Mouse (Mus musculus) neural tube, embryonic 15.5 days (tissue): Measurements from ENCODE around the gene Cd300ld4. TPM values are rescaled to one million over a fixed set of nuclear protein-coding genes. Genes with fewer than 3 reads are reported as not detected.
"Not testable (repeated sequence)": the region's sequence is repeated elsewhere in the genome, so short reads cannot be mapped to it uniquely, and the experiment has no call there.

Source experiments
- ATAC-seq: fragments of 200-750 bp; cut with Nextera tagmentation; 2 replicates; pipeline ENCODE4 v1.8.0; 2017; ENCODE audit warnings: mild to moderate bottlenecking, moderate TSS enrichment, moderate library complexity; ENCODE audit not compliant: low FRiP score
- H3K27ac ChIP-seq: fragments of 300-500 bp; sonication (generic); replicated peaks from 2 replicates; pipeline ENCODE4 v1.5.1; 2015; ENCODE audit warnings: mild to moderate bottlenecking, inconsistent platforms
- H3K27me3 ChIP-seq: fragments of 300-500 bp; sonication (generic); replicated peaks from 2 replicates; pipeline ENCODE4 v1.6.1; 2015; ENCODE audit warnings: inconsistent platforms
- H3K36me3 ChIP-seq: fragments of 300-500 bp; sonication (generic); 2 replicates; pipeline ENCODE4 v1.6.1; 2015; ENCODE audit warnings: inconsistent platforms
- H3K4me1 ChIP-seq: fragments of 300-500 bp; sonication (generic); 2 replicates; pipeline ENCODE4 v1.6.1; 2015; ENCODE audit warnings: inconsistent platforms
- H3K4me2 ChIP-seq: fragments of 300-500 bp; sonication (generic); 2 replicates; pipeline ENCODE4 v1.6.1; 2015; ENCODE audit warnings: inconsistent platforms, mild to moderate bottlenecking, moderate library complexity
- H3K4me3 ChIP-seq: fragments of 300-500 bp; sonication (generic); replicated peaks from 2 replicates; pipeline ENCODE4 v1.5.1; 2015; ENCODE audit warnings: mild to moderate bottlenecking, inconsistent platforms
- H3K9ac ChIP-seq: fragments of 300-500 bp; sonication (generic); replicated peaks from 2 replicates; pipeline ENCODE4 v1.6.1; 2015; ENCODE audit warnings: mild to moderate bottlenecking, inconsistent platforms
- H3K9me3 ChIP-seq: fragments of 300-500 bp; sonication (generic); replicated peaks from 2 replicates; pipeline ENCODE4 v1.6.1; 2016; ENCODE audit warnings: inconsistent platforms
- WGBS: fragments of 180-500 bp; shearing (Covaris S2); methylation state at CpG from one replicate; pipeline ENCODE4 v1.1.7; 2015; ENCODE audit warnings: mixed read lengths; 5-methylcytosine and 5-hydroxymethylcytosine counted together
- polyA plus RNA-seq: library from polyadenylated mRNA; unstranded; fragments of >200 nt; fragmentation: Nextera tagmentation; extraction: Ambion mirVana; gene quantifications from 2 replicates; pipeline ENCODE4 v1.2.1, GENCODE M21; 2015

Gene Cd300ld4
- polyA plus RNA-seq, 1 experiment from 2014 or later: not detected

DNA sequence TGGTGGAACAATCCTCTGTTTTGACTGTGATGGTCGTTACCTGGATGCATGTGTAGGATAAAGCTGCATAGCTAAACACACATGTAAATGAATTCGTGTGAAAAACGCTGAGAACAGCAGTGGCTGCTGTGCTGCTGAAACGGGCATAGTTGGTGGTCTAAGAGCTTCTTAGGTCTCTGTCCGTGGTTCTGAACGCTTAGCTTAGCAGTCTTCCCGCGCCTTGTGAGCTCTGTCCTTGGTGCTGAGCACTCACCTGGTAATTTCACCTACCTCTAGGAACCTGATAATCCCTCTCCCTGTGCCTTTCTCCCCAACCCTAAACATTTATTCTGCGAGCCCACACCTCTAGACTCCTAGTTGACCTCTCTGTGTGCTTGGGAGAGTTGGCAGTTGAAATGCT is 25.4 kb upstream of the Cd300ld4 start:
- Histone ChIP-seq H3K9me3 (no peaks in the 10 kb centered on the region), H3K27ac (no peak overlapping the region), H3K4me2 (no peak overlapping the region), H3K27me3 (0 out of 2 replicates have a peak, but pooled peaks cover 5% of the 10 kb centered on the region), H3K4me3 (no peak overlapping the region), H3K36me3 (no peaks in the 10 kb centered on the region), H3K4me1 (no peaks in the 10 kb centered on the region), H3K9ac (no peak overlapping the region)
- no peak for ATAC-seq
- WGBS: 6% methylated on average over 9 of the region's 9 CpGs

DNA sequence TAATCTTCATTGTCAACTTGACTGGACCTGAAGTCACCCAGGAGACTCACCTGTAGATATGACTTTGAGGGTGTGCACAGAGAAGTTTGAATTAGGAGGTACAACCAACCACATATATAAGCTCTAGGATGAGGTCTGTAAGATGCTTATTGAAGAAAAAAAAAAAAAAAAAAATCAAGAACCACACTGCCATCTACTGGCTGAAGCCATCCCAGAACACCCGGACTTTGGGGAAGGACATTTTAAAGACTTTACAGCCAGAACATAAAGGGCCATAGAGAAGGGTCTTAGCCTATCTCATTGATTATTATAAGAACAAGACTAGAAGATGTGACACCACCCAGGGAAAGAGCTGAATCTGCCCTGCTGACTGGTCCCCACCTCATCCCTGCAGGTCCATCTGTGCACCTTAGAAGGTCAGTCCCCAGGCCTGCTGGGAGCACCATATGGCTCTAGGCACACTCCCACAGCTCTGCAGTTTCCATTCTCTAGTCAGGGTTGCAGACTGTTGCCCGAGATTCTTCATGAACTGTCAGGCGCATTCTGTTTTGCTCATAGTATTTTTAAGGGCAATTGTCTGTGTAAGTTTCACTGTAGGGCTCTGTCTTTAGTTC is 22.6 kb upstream of the Cd300ld4 start:
- no peak for ATAC-seq
- H3K36me3 ChIP-seq: no peaks in the 10 kb centered on the region
- no peaks in the 10 kb centered on the region for H3K4me1 ChIP-seq
- no peak overlapping the region for H3K4me3 ChIP-seq
- H3K9me3 ChIP-seq: no peaks in the 10 kb centered on the region
- H3K27me3 ChIP-seq: 0 out of 2 replicates have a peak, but pooled peaks cover 3% of the 10 kb centered on the region
- 50% methylated on average over 3 of the region's 3 CpGs for WGBS
- H3K9ac ChIP-seq: no peak overlapping the region
- H3K27ac ChIP-seq: no peak overlapping the region
- H3K4me2 ChIP-seq: no peak overlapping the region

- no peaks in the 10 kb centered on the region for H3K4me1 ChIP-seq
These were observed 21.4 kb upstream of the Cd300ld4 start, which contains the start of gene Cd300ld3 for GRCm38 (mm10) chr11:115048259-115048658. Cd300ld3 (minus strand) TSS chr11:115048409.

GRCm38 (mm10) chr11:115037669-115038068 is 10.9 kb upstream of the Cd300ld4 start, which contains the start of gene Cd300ld5:
Cd300ld5 (minus strand) TSS chr11:115037769.
- H3K27ac ChIP-seq, H3K9me3 ChIP-seq, H3K4me3 ChIP-seq, H3K27me3 ChIP-seq, H3K36me3 ChIP-seq, H3K4me2 ChIP-seq, H3K9ac ChIP-seq, H3K4me1 ChIP-seq, ATAC-seq: not testable (repeated sequence)
- no CpG with 5 or more reads among the region's 6 CpGs for WGBS

More at GRCm38 (mm10) chr11:115048259-115048658, 21.4 kb upstream of the Cd300ld4 start, which contains the start of gene Cd300ld3:
- Histone ChIP-seq H3K27me3 (0 out of 2 replicates have a peak, but pooled peaks cover 3% of the 10 kb centered on the region), H3K4me2 (no peak within 1 kb of the TSS), H3K36me3 (no peaks in the 10 kb centered on the region), H3K27ac (no peak within 1 kb of the TSS), H3K9me3 (no peaks in the 10 kb centered on the region), H3K4me3 (no peak within 1 kb of the TSS), H3K9ac (no peak within 1 kb of the TSS)
- WGBS: 82% methylated on average over 2 of the region's 2 CpGs
- no peak for ATAC-seq

GRCm38 (mm10) chr11:115016093-115016492 is 10.7 kb downstream of the Cd300ld4 start, which contains the start of gene Cd300ld2:
Cd300ld2 (minus strand) TSS chr11:115016193.
- not testable (repeated sequence) for H3K27me3 ChIP-seq, H3K9me3 ChIP-seq, H3K9ac ChIP-seq, H3K4me3 ChIP-seq, H3K36me3 ChIP-seq, H3K4me2 ChIP-seq, H3K4me1 ChIP-seq, H3K27ac ChIP-seq, ATAC-seq
- no CpG with 5 or more reads among the region's 7 CpGs for whole genome bisulfite sequencing

DNA sequence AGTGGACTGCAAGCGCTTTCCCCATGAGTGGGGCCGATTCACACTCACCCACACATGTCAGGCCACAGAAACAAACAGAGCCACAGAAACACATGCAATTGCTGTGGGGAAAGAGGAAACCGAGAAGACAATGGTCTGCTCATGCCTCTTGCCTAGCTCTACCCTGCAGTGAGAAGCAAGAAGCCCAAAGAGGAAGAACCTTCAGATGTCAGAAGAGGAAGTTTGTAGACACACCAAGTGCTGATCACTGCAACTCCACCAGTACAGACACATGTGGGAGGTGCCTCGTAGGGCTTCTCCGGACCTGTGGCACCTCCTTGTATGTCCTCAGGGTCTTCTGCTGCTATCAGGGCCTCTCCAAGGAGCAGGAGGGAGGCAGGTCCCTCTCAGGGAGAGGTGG is 22.7 kb downstream of the Cd300ld4 start:
- no peak overlapping the region for H3K4me3 ChIP-seq
- H3K27me3 ChIP-seq: no peaks in the 10 kb centered on the region
- H3K36me3 ChIP-seq: no peaks in the 10 kb centered on the region
- no peaks in the 10 kb centered on the region for H3K4me1 ChIP-seq
- no peak overlapping the region for H3K4me2 ChIP-seq
- WGBS: 90% methylated on average over 5 of the region's 5 CpGs
- H3K27ac ChIP-seq: no peak overlapping the region
- no peak for ATAC-seq
- H3K9me3 ChIP-seq: no peaks in the 10 kb centered on the region
- no peak overlapping the region for H3K9ac ChIP-seq

- Histone ChIP-seq H3K36me3 (no peaks in the 10 kb centered on the region), H3K9me3 (no peaks in the 10 kb centered on the region), H3K27ac (no peak within 1 kb of the TSS), H3K4me2 (no peak within 1 kb of the TSS), H3K9ac (no peak within 1 kb of the TSS), H3K27me3 (no peaks in the 10 kb centered on the region), H3K4me3 (no peak within 1 kb of the TSS), H3K4me1 (no peaks in the 10 kb centered on the region)
- whole genome bisulfite sequencing: 89% methylated on average over 7 of the region's 7 CpGs
- no peak for ATAC-seq
These were observed 25.3 kb downstream of the Cd300ld4 start, which contains the start of gene Cd300c2 for GRCm38 (mm10) chr11:115001474-115002040. Cd300c2 (minus strand) TSS chr11:115001880.

- H3K9me3 ChIP-seq: no peaks in the 10 kb centered on the region
- H3K36me3 ChIP-seq: no peaks in the 10 kb centered on the region
- H3K27ac ChIP-seq: no peak within 1 kb of the TSS
- no peaks in the 10 kb centered on the region for H3K4me1 ChIP-seq
- H3K27me3 ChIP-seq: no peaks in the 10 kb centered on the region
- no peak within 1 kb of the TSS for H3K4me3 ChIP-seq
- 86% methylated on average over 4 of the region's 4 CpGs for WGBS
- no peak for ATAC-seq
- no peak within 1 kb of the TSS for H3K9ac ChIP-seq
- H3K4me2 ChIP-seq: no peak within 1 kb of the TSS
These were observed 37.0 kb downstream of the Cd300ld4 start, which contains the start of gene Cd300ld for GRCm38 (mm10) chr11:114989793-114990192. Cd300ld (minus strand) TSS chr11:114989922.

DNA sequence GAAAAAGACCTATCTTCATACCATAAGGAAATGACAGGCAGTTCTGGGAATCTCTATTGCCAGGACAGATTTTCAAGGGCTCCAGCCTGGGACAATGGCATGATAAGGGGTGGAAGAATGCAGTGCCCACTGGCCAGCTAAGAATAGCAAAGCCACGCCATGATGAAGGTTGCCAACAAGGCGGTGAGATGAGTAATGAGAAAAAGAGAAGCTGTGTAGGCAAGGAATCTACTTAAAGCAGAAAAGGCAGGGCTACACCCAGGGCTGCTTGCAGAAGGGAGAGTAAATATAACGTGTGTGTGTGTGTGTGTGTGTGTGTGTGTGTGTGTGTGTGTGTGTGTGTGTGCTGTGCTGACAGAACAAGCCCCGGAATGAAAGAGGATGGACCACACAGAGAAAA is 44.9 kb downstream of the Cd300ld4 start:
- Histone ChIP-seq H3K27ac (no peak overlapping the region), H3K4me3 (no peak overlapping the region), H3K9me3 (0 out of 2 replicates have a peak, but pooled peaks cover 8% of the 10 kb centered on the region), H3K4me1 (no peaks in the 10 kb centered on the region), H3K27me3 (no peaks in the 10 kb centered on the region), H3K36me3 (no peaks in the 10 kb centered on the region), H3K4me2 (no peak overlapping the region), H3K9ac (no peak overlapping the region)
- 89% methylated on average over 4 of the region's 4 CpGs for WGBS
- no peak for ATAC-seq

GRCm38 (mm10) chr11:114972726-114973125 is 54.1 kb downstream of the Cd300ld4 start:
- Histone ChIP-seq H3K27ac (no peak overlapping the region), H3K36me3 (no peaks in the 10 kb centered on the region), H3K9ac (no peak overlapping the region), H3K4me3 (no peak overlapping the region), H3K27me3 (no peaks in the 10 kb centered on the region), H3K4me1 (no peaks in the 10 kb centered on the region), H3K9me3 (peaks cover 4% of the 10 kb centered on the region; the same call in 1 of the 2 replicates), H3K4me2 (no peak overlapping the region)
- 82% methylated on average over 10 of the region's 10 CpGs for WGBS
- no peak for ATAC-seq
